Mouse (Mus musculus): ENCODE results near the gene Tatdn3. TPM values are rescaled to one million over a fixed set of nuclear protein-coding genes. Genes with fewer than 3 reads are reported as not detected.
"Not testable (repeated sequence)": the region's sequence is repeated elsewhere in the genome, so short reads cannot be mapped to it uniquely, and the experiment has no call there.

The Tatdn3 gene
- polyA plus RNA-seq, 1 experiment from 2014 or later = 11.9 TPM

DNA sequence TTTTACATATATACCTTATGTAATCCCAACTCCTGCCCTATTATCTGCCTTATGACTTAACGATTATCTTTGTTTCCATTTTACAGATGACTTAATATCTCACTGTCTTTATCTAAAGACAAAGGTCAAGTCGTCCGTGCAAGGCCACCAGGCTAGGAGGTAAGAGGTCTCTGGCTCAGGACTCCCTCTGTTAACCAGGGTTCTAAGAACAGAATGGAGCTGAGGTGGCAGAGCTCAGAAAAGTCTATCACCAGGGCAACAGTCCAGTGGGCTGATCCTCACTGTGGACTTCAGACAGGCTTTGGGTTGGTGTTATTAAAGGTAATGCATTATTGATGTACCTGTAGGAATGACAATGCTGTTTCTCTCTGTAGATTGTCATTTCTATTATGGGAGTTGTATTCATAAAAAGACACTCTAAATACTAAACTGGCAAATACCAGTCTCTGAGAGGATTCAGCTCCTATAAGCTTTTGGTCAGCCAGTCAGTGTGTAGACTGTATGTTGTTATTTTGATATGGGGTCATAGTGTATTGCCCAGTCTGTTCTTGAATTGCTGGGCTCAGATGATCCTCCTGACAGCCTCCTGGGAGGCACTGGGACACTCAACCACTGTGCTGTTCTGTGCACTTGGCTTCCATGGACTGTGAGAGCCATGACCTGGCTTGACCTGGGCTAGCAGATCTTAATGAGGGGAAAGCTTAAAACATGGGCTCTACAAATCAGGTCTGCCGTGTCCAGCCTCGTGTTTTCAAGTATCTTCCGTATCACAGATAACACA lies 26.0 kb downstream of the Tatdn3 start, which contains the start of gene Spata45:
Spata45 (plus strand) TSS at position 86 of the 781 bp plus-strand sequence.
- no peak within 1 kb of the TSS for H3K4me3 ChIP-seq (ENCODE audit: low read depth, low read length)
- H3K9me3 ChIP-seq (ENCODE audit: low read length) = no peaks in the 10 kb centered on the region
- TF ChIP-seq EP300 (IDR thresholded peaks at IDR 0.05) (no peak), CTCF (IDR thresholded peaks at IDR 0.05) (no peak)
- no peaks in the 10 kb centered on the region for H3K36me3 ChIP-seq (ENCODE audit: insufficient read depth, low read length)
- ATAC-seq (no peak), DNase-seq (ENCODE audit: low spot score) (no peak)
- no peak within 1 kb of the TSS for H3K27ac ChIP-seq (ENCODE audit: low read length)
- no peaks in the 10 kb centered on the region for H3K27me3 ChIP-seq (replicated peaks; ENCODE audit: insufficient read depth, low read length)
- no peaks in the 10 kb centered on the region for H3K4me1 ChIP-seq (ENCODE audit: insufficient read depth, low read depth, low read length)
- 57% methylated on average over 6 of the region's 6 CpGs for WGBS
- no peak within 1 kb of the TSS for H3K9ac ChIP-seq (replicated peaks; ENCODE audit: low read depth)
- no peak within 1 kb of the TSS for H3K4me2 ChIP-seq (replicated peaks; ENCODE audit: low read depth, low read length)

DNA sequence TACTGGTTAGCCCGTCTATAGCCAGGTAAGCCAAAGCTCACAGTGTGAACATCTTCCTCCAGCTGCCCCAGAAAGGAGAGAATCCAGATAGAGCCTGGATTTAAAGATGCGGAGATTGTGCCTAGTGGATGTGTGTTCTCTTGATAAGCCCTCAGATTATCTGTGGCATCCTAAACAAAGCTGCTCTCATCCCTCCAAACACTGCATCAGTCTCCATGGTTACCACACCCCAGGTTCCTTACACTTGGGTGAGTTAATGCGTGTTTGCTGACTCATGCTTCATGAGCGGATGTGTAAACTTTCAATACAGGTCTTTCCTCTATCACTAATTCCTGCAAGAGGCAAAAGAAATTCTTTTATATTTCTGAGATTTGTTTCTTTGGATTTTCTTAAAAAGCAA lies 27.1 kb downstream of the Tatdn3 start:
- no peaks in the 10 kb centered on the region for H3K4me1 ChIP-seq (ENCODE audit: insufficient read depth, low read depth, low read length)
- H3K4me2 ChIP-seq (replicated peaks; ENCODE audit: low read depth, low read length) = no peak overlapping the region
- H3K27ac ChIP-seq (ENCODE audit: low read length) = no peak overlapping the region
- WGBS = 23% methylated on average over 4 of the region's 4 CpGs
- ATAC-seq = no peak
- H3K9ac ChIP-seq (replicated peaks; ENCODE audit: low read depth) = no peak overlapping the region
- no peaks in the 10 kb centered on the region for H3K36me3 ChIP-seq (ENCODE audit: insufficient read depth, low read length)
- H3K4me3 ChIP-seq (ENCODE audit: low read depth, low read length) = no peak overlapping the region
- TF ChIP-seq CTCF (IDR thresholded peaks at IDR 0.05) (no peak), EP300 (IDR thresholded peaks at IDR 0.05) (no peak)
- H3K27me3 ChIP-seq (replicated peaks; ENCODE audit: insufficient read depth, low read length) = no peaks in the 10 kb centered on the region
- no peaks in the 10 kb centered on the region for H3K9me3 ChIP-seq (ENCODE audit: low read length)
- DNase-seq (ENCODE audit: low spot score) = no peak

DNA sequence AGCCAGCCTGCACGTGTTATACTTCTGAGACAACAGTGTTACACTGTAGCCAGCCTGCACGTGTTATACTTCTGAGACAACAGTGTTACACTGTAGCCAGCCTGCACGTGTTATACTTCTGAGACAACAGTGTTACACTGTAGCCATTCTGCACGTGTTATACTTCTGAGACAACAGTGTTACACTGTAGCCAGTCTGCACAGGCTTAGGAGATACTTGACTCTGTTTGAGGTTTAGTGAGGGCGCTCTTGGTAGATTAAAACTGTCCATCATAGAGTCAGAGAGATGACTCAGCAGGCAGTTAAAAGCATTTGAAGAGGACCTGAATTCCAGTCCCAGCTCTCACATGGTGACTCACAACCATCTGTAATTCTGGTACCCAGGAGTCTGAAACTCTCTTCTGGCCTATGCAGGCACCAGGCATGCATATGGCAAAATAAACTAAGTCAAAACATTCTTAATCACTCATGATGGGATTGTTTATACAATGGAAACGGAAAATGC lies 31.8 kb downstream of the Tatdn3 start:
- not testable (repeated sequence) for H3K9me3 ChIP-seq (ENCODE audit: low read length); H3K4me3 ChIP-seq (ENCODE audit: low read depth, low read length); H3K27me3 ChIP-seq (replicated peaks; ENCODE audit: insufficient read depth, low read length); H3K9ac ChIP-seq (replicated peaks; ENCODE audit: low read depth); DNase-seq (ENCODE audit: low spot score); H3K36me3 ChIP-seq (ENCODE audit: insufficient read depth, low read length); H3K27ac ChIP-seq (ENCODE audit: low read length); H3K4me1 ChIP-seq (ENCODE audit: insufficient read depth, low read depth, low read length); H3K4me2 ChIP-seq (replicated peaks; ENCODE audit: low read depth, low read length); ATAC-seq
- WGBS = 51% methylated on average over 6 of the region's 6 CpGs

DNA sequence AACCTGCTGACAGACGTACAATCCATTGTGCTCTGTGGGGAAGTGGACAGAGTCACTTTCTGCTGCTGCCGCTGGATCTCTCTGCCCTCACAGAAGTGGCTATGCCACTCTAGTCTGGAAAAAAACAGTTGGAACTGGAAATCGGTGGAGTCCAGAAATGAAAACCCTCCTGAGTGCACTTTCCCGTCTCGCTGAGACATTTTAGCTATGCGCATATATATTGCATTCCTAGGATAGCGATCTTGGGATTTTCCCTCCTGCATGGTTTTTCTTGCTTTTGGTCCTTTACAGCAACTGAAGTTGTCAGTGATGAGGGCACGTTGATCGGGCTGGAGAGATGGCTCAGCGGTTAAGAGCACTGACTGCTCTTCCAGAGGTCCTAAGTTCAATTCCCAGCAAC lies 32.5 kb downstream of the Tatdn3 start:
- Histone ChIP-seq H3K27ac (ENCODE audit: low read length) (no peak overlapping the region), H3K4me2 (replicated peaks; ENCODE audit: low read depth, low read length) (no peak overlapping the region), H3K9me3 (ENCODE audit: low read length) (no peaks in the 10 kb centered on the region), H3K27me3 (replicated peaks; ENCODE audit: insufficient read depth, low read length) (no peaks in the 10 kb centered on the region), H3K4me3 (ENCODE audit: low read depth, low read length) (no peak overlapping the region), H3K9ac (replicated peaks; ENCODE audit: low read depth) (no peak overlapping the region), H3K4me1 (ENCODE audit: insufficient read depth, low read depth, low read length) (peaks cover 7% of the 10 kb centered on the region; the same call in 1 of the 2 replicates), H3K36me3 (ENCODE audit: insufficient read depth, low read length) (no peaks in the 10 kb centered on the region)
- DNase-seq (ENCODE audit: low spot score) = no peak
- WGBS = 48% methylated on average over 10 of the region's 10 CpGs
- TF ChIP-seq EP300 (IDR thresholded peaks at IDR 0.05) (no peak), CTCF (IDR thresholded peaks at IDR 0.05) (no peak)
- ATAC-seq = no peak

DNA sequence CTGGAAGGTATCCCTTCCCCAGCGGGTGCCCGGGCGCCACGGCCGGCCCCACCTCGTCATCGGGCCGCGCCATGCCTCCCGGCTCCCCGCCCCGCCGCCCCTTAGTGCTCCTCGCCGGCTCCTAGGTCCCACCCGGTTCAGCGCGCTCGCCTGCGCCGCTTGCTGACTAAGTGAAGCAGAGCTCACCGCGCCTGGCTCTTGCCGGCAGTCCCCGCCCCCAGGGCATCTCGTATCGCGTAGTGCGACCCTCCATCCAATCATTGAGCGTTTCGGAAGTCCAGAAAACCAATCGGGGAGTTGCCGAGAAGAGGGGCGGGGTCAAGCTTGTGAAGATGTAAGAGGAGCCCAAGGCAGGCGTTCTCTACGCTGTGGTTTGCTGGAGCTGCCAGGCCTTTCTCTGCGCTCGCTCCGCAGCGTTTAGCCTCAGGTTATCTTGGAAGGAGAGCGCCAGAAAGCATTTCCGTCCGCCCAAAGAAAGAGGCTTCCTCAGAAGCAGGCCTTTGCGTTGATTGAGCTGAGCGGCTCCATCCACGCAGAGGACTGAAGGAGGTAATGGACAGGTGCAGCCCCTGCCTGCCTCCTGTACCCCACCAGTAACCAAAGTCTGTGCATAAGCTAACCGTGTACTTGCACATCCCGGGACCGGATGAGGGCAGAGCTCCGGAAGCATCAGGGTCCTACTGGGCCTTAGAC lies 36.6 kb downstream of the Tatdn3 start, which contains the start of gene Flvcr1:
Flvcr1 (minus strand) TSS at position 138 of the 693 bp plus-strand sequence.
- ATAC-seq (peak; percentile 99), DNase-seq (ENCODE audit: low spot score) (peak; percentile 100)
- no peaks in the 10 kb centered on the region for H3K9me3 ChIP-seq (ENCODE audit: low read length)
- TF ChIP-seq EP300 (IDR thresholded peaks at IDR 0.05) (no peak), CTCF (IDR thresholded peaks at IDR 0.05) (peak; percentile 62)
- no peaks in the 10 kb centered on the region for H3K27me3 ChIP-seq (replicated peaks; ENCODE audit: insufficient read depth, low read length)
- H3K4me2 ChIP-seq (replicated peaks; ENCODE audit: low read depth, low read length) = peak within 1 kb of the TSS; percentile 90
- peak within 1 kb of the TSS; percentile 83 for H3K27ac ChIP-seq (ENCODE audit: low read length)
- H3K9ac ChIP-seq (replicated peaks; ENCODE audit: low read depth) = peak within 1 kb of the TSS; percentile 62
- under 1% methylated on average over 39 of the region's 50 CpGs for WGBS
- H3K36me3 ChIP-seq (ENCODE audit: insufficient read depth, low read length) = no peaks in the 10 kb centered on the region
- H3K4me3 ChIP-seq (ENCODE audit: low read depth, low read length) = peak within 1 kb of the TSS; percentile 71
- H3K4me1 ChIP-seq (ENCODE audit: insufficient read depth, low read depth, low read length) = peaks cover 14% of the 10 kb centered on the region; the same call in 1 of the 2 replicates

Data from lung, postnatal 0 days (tissue).